Comparison of ENCODE assay signal across 9 mouse cellular contexts in genomic region chr7:98482551-98483267, GRCm38 (mm10). TPM values are rescaled to one million over a fixed set of nuclear protein-coding genes. Genes with fewer than 3 reads are reported as not detected.
DNase-seq lines count a peak whose midpoint lies in the region; ATAC-seq and TF ChIP-seq lines count a peak whose summit lies in the region.
"Had no signal": no experiment of that assay in that cellular context is flagged by ENCODE, and none has a peak within 500 bp of the region (broad histone marks: within the 10 kb centered on the region; RNA-seq: fewer than 3 reads in every experiment).

No protein-coding gene starts in this region.

- H3K4me2 ChIP-seq in kidney, embryonic 14.5 days (replicated peaks; ENCODE audit: low read depth, low read length), result no peak overlapping the region; the same call in 1 of the 2 replicates
- peak overlapping the region; percentile 14; the same call in 1 of the 2 replicates for H3K4me2 ChIP-seq in kidney, embryonic 16.5 days (replicated peaks; ENCODE audit: low read depth, low read length)
- H3K4me2 ChIP-seq: neural tube, embryonic 12.5 days had no signal

- peak overlapping the region; percentile 73; the same call in 1 of the 2 replicates for H3K27ac ChIP-seq in kidney, embryonic 14.5 days (ENCODE audit: low read depth, low read length)
- H3K27ac ChIP-seq in embryonic fibroblast, embryonic 13.5 days (ENCODE audit: insufficient read depth, low read length), result peak overlapping the region; percentile 27
- peak overlapping the region; percentile 86 for H3K27ac ChIP-seq in kidney, embryonic 16.5 days (ENCODE audit: low read length)
- H3K27ac ChIP-seq: neural tube, embryonic 12.5 days had no signal

- no peaks in the 10 kb centered on the region for H3K36me3 ChIP-seq in kidney, embryonic 14.5 days (ENCODE audit: control insufficient read depth, insufficient read depth, low read length)
- no peaks in the 10 kb centered on the region for H3K36me3 ChIP-seq in kidney, embryonic 16.5 days (ENCODE audit: insufficient read depth, low read length)
- H3K36me3 ChIP-seq: neural tube, embryonic 12.5 days had no signal

- DNase-seq in kidney, adult 11 months, result no peak
- peak; percentile 74 for DNase-seq in lung, postnatal 10 days
- DNase-seq in cerebellum, postnatal 10 days, result no peak
- no peak for DNase-seq in Muller cell, postnatal 12 days (ENCODE audit: inconsistent ontology term)
- DNase-seq in spleen, postnatal 36 days (ENCODE audit: low spot score in 2 of 2), result no peak

- H3K4me1 ChIP-seq in kidney, embryonic 14.5 days (ENCODE audit: control insufficient read depth, insufficient read depth, low read length), result peaks cover 23% of the 10 kb centered on the region
- H3K4me1 ChIP-seq in embryonic fibroblast, embryonic 13.5 days (ENCODE audit: control insufficient read depth, insufficient read depth, low read length), result peaks cover 16% of the 10 kb centered on the region
- peaks cover 38% of the 10 kb centered on the region for H3K4me1 ChIP-seq in kidney, embryonic 16.5 days (ENCODE audit: insufficient read depth, low read length)

- 0 out of 2 replicates have a peak overlapping the region, but pooled peaks have one; percentile 28 for H3K9ac ChIP-seq in kidney, embryonic 14.5 days (ENCODE audit: low read depth, low read length)
- peak overlapping the region; percentile 50; the same call in 1 of the 2 replicates for H3K9ac ChIP-seq in kidney, embryonic 16.5 days (replicated peaks; ENCODE audit: low read length)
- H3K9ac ChIP-seq: neural tube, embryonic 12.5 days had no signal

- no peaks in the 10 kb centered on the region for H3K27me3 ChIP-seq in kidney, embryonic 14.5 days (ENCODE audit: control insufficient read depth, insufficient read depth, low read length)
- peaks cover 12% of the 10 kb centered on the region for H3K27me3 ChIP-seq in kidney, embryonic 16.5 days (ENCODE audit: insufficient read depth, low read length)
- H3K27me3 ChIP-seq: neural tube, embryonic 12.5 days had no signal

- H3K9me3 ChIP-seq in kidney, embryonic 14.5 days (ENCODE audit: control insufficient read depth, low read length), result no peaks in the 10 kb centered on the region
- H3K9me3 ChIP-seq in kidney, embryonic 16.5 days (ENCODE audit: low read length), result no peaks in the 10 kb centered on the region
- H3K9me3 ChIP-seq: neural tube, embryonic 12.5 days had no signal

- TF ChIP-seq POLR2A in embryonic fibroblast, embryonic 13.5 days (IDR thresholded peaks at IDR 0.05; ENCODE audit: low read depth, low read length), result 0 out of 2 replicates have a peak, but pooled peaks have one; percentile 11

- ATAC-seq in kidney, embryonic 14.5 days (ENCODE audit: low FRiP score, low TSS enrichment), result no peak; the same call in 1 of the 2 replicates
- ATAC-seq in kidney, embryonic 16.5 days (ENCODE audit: low FRiP score, low TSS enrichment), result peak; percentile 13; the same call in 1 of the 2 replicates

- H3K4me3 ChIP-seq in kidney, embryonic 14.5 days (ENCODE audit: low read length), result no peak overlapping the region
- H3K4me3 ChIP-seq in embryonic fibroblast, embryonic 13.5 days (ENCODE audit: insufficient read depth, low read length), result no peak overlapping the region
- H3K4me3 ChIP-seq in kidney, embryonic 16.5 days (ENCODE audit: low read length), result no peak overlapping the region
- H3K4me3 ChIP-seq: neural tube, embryonic 12.5 days had no signal

- no peak for TF ChIP-seq CTCF in embryonic fibroblast, embryonic 13.5 days (IDR thresholded peaks at IDR 0.05; ENCODE audit: borderline replicate concordance, insufficient read depth, low read length)

- 42% methylated on average over 12 of the region's 12 CpGs for WGBS in kidney, embryonic 14.5 days
- 32% methylated on average over 12 of the region's 12 CpGs for WGBS in kidney, embryonic 16.5 days

RNA-seq across cellular contexts. Expression of gene Lrrc32, which starts 6.4 kb away (rescaled TPM):
- polyA plus RNA-seq in kidney, embryonic 14.5 days (2014; fragmentation: Nextera tagmentation; extraction: Ambion mirVana), result 9.5 and 13.7 TPM in 2 replicates
- 95.5 and 220 TPM in 2 replicates for polyA plus RNA-seq in embryonic fibroblast, embryonic 13.5 days (2011; ENCODE audit: insufficient read length, low read depth, missing spikeins)
- 15.3 and 17.9 TPM in 2 replicates for polyA plus RNA-seq in kidney, embryonic 16.5 days (2015; fragmentation: Nextera tagmentation; extraction: Ambion mirVana)

RNA-seq across cellular contexts. Expression of gene Gucy2d, which starts 42.5 kb away (rescaled TPM):
- polyA plus RNA-seq in kidney, embryonic 14.5 days (2014; fragmentation: Nextera tagmentation; extraction: Ambion mirVana), result not detected in 2 replicates
- polyA plus RNA-seq in embryonic fibroblast, embryonic 13.5 days (2011; ENCODE audit: insufficient read length, low read depth, missing spikeins), result not detected in 2 replicates
- polyA plus RNA-seq in kidney, embryonic 16.5 days (2015; fragmentation: Nextera tagmentation; extraction: Ambion mirVana), result 0.09 TPM in 1 of 2 replicates, not detected in the other
- polyA plus RNA-seq: neural tube, embryonic 12.5 days had no signal

Comparison
In these comparisons a context has a peak if more than half of its experiments do, and no peak if none do; other contexts are left out.
1. H3K27ac ChIP-seq: peak in every context shown above with its lines; median percentile 86 in kidney, embryonic 16.5 days; 73 in kidney, embryonic 14.5 days; 27 in embryonic fibroblast, embryonic 13.5 days.